Mouse (Mus musculus) heart, postnatal 0 days (tissue): ENCODE data around the gene Smtnl1.
A peak's percentile ranks its signal among the peaks of the same experiment; 100 is the strongest.

ENCODE experiments used
- CTCF ChIP-seq: IDR thresholded peaks from 2 replicates; pipeline ENCODE4 v1.5.1; 2016; ENCODE audit warnings: antibody characterized with exemption, control low read depth, low read depth
- EP300 ChIP-seq: IDR thresholded peaks from 2 replicates; pipeline ENCODE4 v1.6.1; 2016; ENCODE audit warnings: antibody characterized with exemption, low read depth

DNA sequence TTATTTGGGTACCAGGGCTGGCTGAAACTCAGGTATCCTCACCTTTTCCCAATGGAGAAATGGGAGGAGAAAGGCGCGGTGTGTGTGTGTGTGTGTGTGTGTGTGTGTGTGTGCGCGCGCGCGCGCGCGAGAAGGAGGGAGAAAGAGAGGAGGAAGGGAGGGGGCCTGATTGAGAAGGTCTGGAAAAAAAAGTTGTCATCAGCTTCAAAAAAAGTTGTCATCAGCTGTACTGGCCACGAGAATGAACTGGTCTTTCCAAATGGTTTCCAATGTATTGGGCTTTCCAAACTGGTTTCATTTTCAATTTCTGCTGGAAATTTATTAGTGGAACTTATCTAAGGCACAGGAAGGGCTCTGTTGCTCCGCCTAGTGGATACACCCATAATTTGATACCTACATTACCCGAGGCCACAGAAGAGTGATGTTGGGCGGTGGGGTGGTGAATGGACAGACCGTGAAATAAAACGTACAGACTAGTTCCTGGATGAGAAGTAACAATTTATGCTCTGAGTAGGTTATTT lies 23.4 kb downstream of the Smtnl1 start:
- no peak for TF ChIP-seq EP300
- TF ChIP-seq CTCF, result peak; percentile 71
